Mouse (Mus musculus) erythroblast, embryonic 14.5 days (primary cell): ENCODE results near the gene Znrf1. TPM values are rescaled to one million over a fixed set of nuclear protein-coding genes. Genes with fewer than 3 reads are reported as not detected.

Experiments
- H3K27me3 ChIP-seq: 2 replicates; pipeline ENCODE4 v1.6.1; 2012; ENCODE audit warnings: inconsistent platforms; ENCODE audit not compliant: control insufficient read depth
- H3K36me3 ChIP-seq: 2 replicates; pipeline ENCODE4 v1.6.1; 2012; ENCODE audit warnings: mild to moderate bottlenecking, inconsistent platforms; ENCODE audit not compliant: control insufficient read depth
- H3K4me1 ChIP-seq: 2 replicates; pipeline ENCODE4 v1.6.1; 2012; ENCODE audit warnings: inconsistent platforms; ENCODE audit not compliant: control insufficient read depth
- H3K4me3 ChIP-seq: replicated peaks from 2 replicates; pipeline ENCODE3; 2012; ENCODE audit warnings: moderate library complexity, mild to moderate bottlenecking, inconsistent platforms
- H3K9me3 ChIP-seq: 2 replicates; pipeline ENCODE4 v1.6.1; 2012; ENCODE audit warnings: low read length, inconsistent platforms, mixed read lengths; ENCODE audit not compliant: control insufficient read depth
- GATA1 ChIP-seq: IDR thresholded peaks from 2 replicates; pipeline ENCODE4 v1.6.1; 2012; ENCODE audit warnings: low read length, inconsistent platforms, mixed read lengths
- TAL1 ChIP-seq: IDR thresholded peaks from 3 replicates; pipeline ENCODE4 v1.6.1; 2012; ENCODE audit warnings: low read length, inconsistent platforms, mixed read lengths
- polyA plus RNA-seq: library from polyadenylated mRNA; stranded (reverse); fragments of >175 nt; gene quantifications from 2 replicates; pipeline ENCODE4 v1.2.3, GENCODE M21; 2012

The Znrf1 gene
- polyA plus RNA-seq, 1 experiment: 0.85 TPM

- Histone ChIP-seq H3K4me1 (no peaks in the 10 kb centered on the region), H3K27me3 (no peaks in the 10 kb centered on the region), H3K36me3 (peaks cover 10% of the 10 kb centered on the region), H3K4me3 (no peak overlapping the region), H3K9me3 (no peaks in the 10 kb centered on the region)
- no peak for TF ChIP-seq GATA1
- TF ChIP-seq TAL1: no peak
These were observed 126.6 kb downstream of the Znrf1 start for GRCm38 (mm10) chr8:111662473-111662872.

GRCm38 (mm10) chr8:111666751-111667150 is 130.9 kb downstream of the Znrf1 start:
- Histone ChIP-seq H3K9me3 (peaks cover 2% of the 10 kb centered on the region; the same call in 1 of the 2 replicates), H3K4me3 (no peak overlapping the region), H3K36me3 (peaks cover 23% of the 10 kb centered on the region), H3K4me1 (no peaks in the 10 kb centered on the region), H3K27me3 (no peaks in the 10 kb centered on the region)
- TF ChIP-seq GATA1 (no peak), TAL1 (no peak)

Other genes starting within 250 kb of the Znrf1 start
- gene Rfwd3, start 235.9 kb upstream of the Znrf1 start, polyA plus RNA-seq: 0.63 TPM in 2 replicates
- 0.06 TPM in 1 of 2 replicates, not detected in the other for gene Mlkl, start 197.9 kb upstream of the Znrf1 start, polyA plus RNA-seq
- not detected in 2 replicates for gene Fa2h, start 142.3 kb upstream of the Znrf1 start, polyA plus RNA-seq
- gene Wdr59, start 14.0 kb upstream of the Znrf1 start, polyA plus RNA-seq: 0.08 and 0.12 TPM in 2 replicates
- not detected in 2 replicates for gene Ldhd, start 94.3 kb downstream of the Znrf1 start, polyA plus RNA-seq
- 0.03 and 0.17 TPM in 2 replicates for gene Zfp1, start 107.3 kb downstream of the Znrf1 start, polyA plus RNA-seq
- gene Ctrb1, start 154.9 kb downstream of the Znrf1 start, polyA plus RNA-seq: not detected in 2 replicates
- gene Bcar1, start 207.7 kb downstream of the Znrf1 start, polyA plus RNA-seq: 0.05 and 0.07 TPM in 2 replicates